Mouse (Mus musculus) heart, postnatal 25 days (tissue): ENCODE results near the gene Ankar. TPM values are rescaled to one million over a fixed set of nuclear protein-coding genes. Genes with fewer than 3 reads are reported as not detected.

Experiments used
- DNase-seq: peaks from one replicate; pipeline ENCODE4 v3.0.0; 2022; ENCODE audit warnings: low spot score
- intact Hi-C: fragments of 180-260 bp; cut with DNase I; formaldehyde crosslinking; loops from one replicate; pipeline ENCODE4 v1.15.1; 2025
- total RNA-seq, 2 experiments: library from RNA; stranded (reverse); gene quantifications; 2 replicates each; pipeline ENCODE4 v1.2.3; 2021

Gene Ankar
- total RNA-seq, 2 experiments from 2014 or later: not detected

GRCm38 (mm10) chr1:72715065-72715464 lies 14.7 kb upstream of the Ankar start:
- intact Hi-C loops: loop anchor here (5.0 to 10.0 kb wide), 4 partner anchors 400 to 1112 kb away; no protein-coding TSS in a partner anchor
- no peak for DNase-seq

- no peak for DNase-seq
- intact Hi-C loops: loop anchor here (5.0 to 10.0 kb wide), 4 partner anchors 132 to 1030 kb away; partner anchors contain the start of gene Smarcal1
These were observed 14.2 kb upstream of the Ankar start for GRCm38 (mm10) chr1:72714547-72714946.

- no peak for DNase-seq
- intact Hi-C loops: loop anchor here (5.0 to 10.0 kb wide), 4 partner anchors 129 to 1033 kb away; partner anchors contain the start of gene Smarcal1
These were observed 11.3 kb upstream of the Ankar start for GRCm38 (mm10) chr1:72711684-72712083.

GRCm38 (mm10) chr1:72710753-72711653 lies 10.6 kb upstream of the Ankar start, which contains the start of gene Rpl37a:
Rpl37a (plus strand) TSS chr1:72711290.
- intact Hi-C loops: loop anchor here (5.0 to 10.0 kb wide), 4 partner anchors 129 to 1034 kb away; partner anchors contain the start of gene Smarcal1
- peak; percentile 86 for DNase-seq

- intact Hi-C loops: no loop called here
- DNase-seq: no peak
These were observed 7.1 kb upstream of the Ankar start for GRCm38 (mm10) chr1:72707525-72707924.

- intact Hi-C loops: no loop called here
- DNase-seq: no peak
These were observed 1.7 kb downstream of the Ankar start for GRCm38 (mm10) chr1:72698651-72699050.

GRCm38 (mm10) chr1:72696256-72696655 lies 4.1 kb downstream of the Ankar start:
- intact Hi-C loops: no loop called here
- DNase-seq: no peak

- no peak for DNase-seq
- intact Hi-C loops: no loop called here
These were observed 27.3 kb downstream of the Ankar start for GRCm38 (mm10) chr1:72673070-72673469.

- no peak for DNase-seq
- intact Hi-C loops: no loop called here
These were observed 59.5 kb downstream of the Ankar start for GRCm38 (mm10) chr1:72640658-72641410.

GRCm38 (mm10) chr1:72635221-72635620 lies 65.2 kb downstream of the Ankar start:
- DNase-seq: no peak
- intact Hi-C loops: no loop called here

- intact Hi-C loops: no loop called here
- no peak for DNase-seq
These were observed 88.2 kb downstream of the Ankar start for GRCm38 (mm10) chr1:72612172-72612571.

- intact Hi-C loops: no loop called here
- DNase-seq: no peak
These were observed 90.2 kb downstream of the Ankar start for GRCm38 (mm10) chr1:72609887-72610877.

- DNase-seq: no peak
- intact Hi-C loops: no loop called here
These were observed 91.2 kb downstream of the Ankar start for GRCm38 (mm10) chr1:72609129-72609528.

GRCm38 (mm10) chr1:72606186-72606673 lies 94.1 kb downstream of the Ankar start:
- intact Hi-C loops: no loop called here
- DNase-seq: no peak

GRCm38 (mm10) chr1:72602803-72603202 lies 97.6 kb downstream of the Ankar start:
- intact Hi-C loops: no loop called here
- DNase-seq: no peak

GRCm38 (mm10) chr1:72602186-72602585 lies 98.2 kb downstream of the Ankar start:
- intact Hi-C loops: no loop called here
- no peak for DNase-seq

- no peak for DNase-seq
- intact Hi-C loops: no loop called here
These were observed 99.1 kb downstream of the Ankar start for GRCm38 (mm10) chr1:72601233-72601632.

GRCm38 (mm10) chr1:72600778-72601177 lies 99.6 kb downstream of the Ankar start:
- DNase-seq: no peak

More at GRCm38 (mm10) chr1:72600778-72601177, 99.6 kb downstream of the Ankar start:
- intact Hi-C loops: no loop called here
